Mouse (Mus musculus) CH12.LX (cell line): ENCODE data around the gene Cfap70. TPM values are rescaled to one million over a fixed set of nuclear protein-coding genes. Genes with fewer than 3 reads are reported as not detected.

Experiments
- DNase-seq: peaks from one replicate; pipeline ENCODE4 v3.0.0-alpha.2; 2013; ENCODE audit errors: extremely low read depth
- H3K27ac ChIP-seq: 2 replicates; pipeline ENCODE4 v1.5.1; 2012; ENCODE audit warnings: low read depth, mild to moderate bottlenecking, control low read depth, moderate library complexity; ENCODE audit not compliant: insufficient read depth
- H3K27me3 ChIP-seq: replicated peaks from 2 replicates; pipeline ENCODE3; 2012; ENCODE audit warnings: inconsistent platforms
- H3K36me3 ChIP-seq, 2 experiments: replicated peaks in 1 of 2; 2 replicates each; pipeline versions ENCODE3 to v1.6.1; 2012; ENCODE audit warnings: inconsistent platforms in 1 of 2, low read length in 1 of 2, mild to moderate bottlenecking in 1 of 2, mixed read lengths in 1 of 2, moderate library complexity in 1 of 2; ENCODE audit not compliant: control insufficient read depth in 1 of 2, insufficient read depth in 1 of 2
- H3K4me1 ChIP-seq, 2 experiments: 2 replicates each; pipeline ENCODE4 v1.6.1; 2012; ENCODE audit warnings: inconsistent platforms in 1 of 2, moderate library complexity in 1 of 2; ENCODE audit not compliant: insufficient read depth in 2 of 2, control insufficient read depth in 1 of 2
- H3K4me2 ChIP-seq: 2 replicates; pipeline ENCODE4 v1.6.1; 2012; ENCODE audit warnings: low read depth, mild to moderate bottlenecking, control low read depth; ENCODE audit not compliant: poor library complexity, insufficient read depth, severe bottlenecking
- H3K4me3 ChIP-seq, 3 experiments: fragments of 150-350 bp in 1 of 3; sonication (generic) in 1 of 3; replicated peaks in 1 of 3; 2 replicates each; pipeline versions ENCODE3 to v1.5.1; 2011 to 2012; ENCODE audit warnings: low read depth in 2 of 3, low read length in 2 of 3, mild to moderate bottlenecking in 2 of 3, moderate library complexity in 2 of 3, control low read depth in 1 of 3, improper control_type of control experiment in 1 of 3, inconsistent platforms in 1 of 3, mixed read lengths in 1 of 3; ENCODE audit not compliant: poor library complexity in 1 of 3
- H3K79me2 ChIP-seq: replicated peaks from 2 replicates; pipeline ENCODE4 v1.6.1; 2012; ENCODE audit warnings: mild to moderate bottlenecking, moderate library complexity; ENCODE audit not compliant: control insufficient read depth, poor library complexity, insufficient read depth, severe bottlenecking; ENCODE audit errors: extremely low read depth
- H3K9ac ChIP-seq: 2 replicates; pipeline ENCODE4 v1.6.1; 2012; ENCODE audit warnings: low read depth, mild to moderate bottlenecking, control low read depth, moderate library complexity; ENCODE audit not compliant: insufficient read depth
- H3K9me3 ChIP-seq: replicated peaks from 2 replicates; pipeline ENCODE3; 2012; ENCODE audit warnings: low read length, inconsistent platforms, mixed read lengths
- BHLHE40 ChIP-seq: IDR thresholded peaks from 2 replicates; pipeline ENCODE4 v1.6.1; 2011; ENCODE audit warnings: mild to moderate bottlenecking, low read depth, low read length, improper control_type of control experiment
- CHD2 ChIP-seq: IDR thresholded peaks from 2 replicates; pipeline ENCODE4 v1.6.1; 2011; ENCODE audit warnings: low read length, improper control_type of control experiment
- CTCF ChIP-seq, 2 experiments: IDR thresholded peaks in 1 of 2; conservative IDR thresholded peaks in 1 of 2; 2 replicates each; pipeline ENCODE4 v1.5.1; 2011 to 2012; ENCODE audit warnings: low read depth in 2 of 2, low read length in 2 of 2, improper control_type of control experiment in 1 of 2, inconsistent platforms in 1 of 2, mild to moderate bottlenecking in 1 of 2, moderate library complexity in 1 of 2
- ELF1 ChIP-seq: IDR thresholded peaks from 2 replicates; pipeline ENCODE4 v1.6.1; 2014; ENCODE audit warnings: low read depth, mild to moderate bottlenecking, inconsistent platforms, low read length, improper control_type of control experiment
- EP300 ChIP-seq: IDR thresholded peaks from 2 replicates; pipeline ENCODE4 v1.6.1; 2011; ENCODE audit warnings: low read length, improper control_type of control experiment
- ETS1 ChIP-seq: conservative IDR thresholded peaks from 2 replicates; pipeline ENCODE4 v1.6.1; 2012; ENCODE audit warnings: low read depth, mild to moderate bottlenecking, inconsistent platforms, low read length, improper control_type of control experiment, moderate library complexity
- GABPA ChIP-seq: IDR thresholded peaks from 2 replicates; pipeline ENCODE4 v1.6.1; 2012; ENCODE audit warnings: low read depth, low read length, improper control_type of control experiment, inconsistent platforms; ENCODE audit not compliant: insufficient replicate concordance
- HCFC1 ChIP-seq: IDR thresholded peaks from 2 replicates; pipeline ENCODE4 v1.6.1; 2012; ENCODE audit warnings: low read depth, mild to moderate bottlenecking, inconsistent platforms, low read length, improper control_type of control experiment
- IRF4 ChIP-seq: IDR thresholded peaks from 2 replicates; pipeline ENCODE4 v1.6.1; 2014; ENCODE audit warnings: low read depth, mild to moderate bottlenecking, inconsistent platforms, low read length, improper control_type of control experiment
- JUND ChIP-seq: conservative IDR thresholded peaks from 2 replicates; pipeline ENCODE4 v1.6.1; 2011; ENCODE audit warnings: low read depth, low read length, improper control_type of control experiment
- KAT2A ChIP-seq: IDR thresholded peaks from 2 replicates; pipeline ENCODE4 v1.6.1; 2012; ENCODE audit warnings: low read length, improper control_type of control experiment, inconsistent platforms; ENCODE audit not compliant: insufficient replicate concordance
- MAX ChIP-seq: IDR thresholded peaks from 2 replicates; pipeline ENCODE4 v1.6.1; 2011; ENCODE audit warnings: low read length, improper control_type of control experiment
- MAZ ChIP-seq: IDR thresholded peaks from 2 replicates; pipeline ENCODE4 v1.6.1; 2012; ENCODE audit warnings: low read depth, mild to moderate bottlenecking, inconsistent platforms, low read length, improper control_type of control experiment, moderate library complexity
- MEF2A ChIP-seq: IDR thresholded peaks from 2 replicates; pipeline ENCODE4 v1.6.1; 2014; ENCODE audit warnings: low read depth, mild to moderate bottlenecking, inconsistent platforms, low read length, improper control_type of control experiment, borderline replicate concordance
- MXI1 ChIP-seq: IDR thresholded peaks from 2 replicates; pipeline ENCODE4 v1.6.1; 2011; ENCODE audit warnings: mild to moderate bottlenecking, low read depth, low read length, improper control_type of control experiment
- MYC ChIP-seq: IDR thresholded peaks from 2 replicates; pipeline ENCODE4 v1.6.1; 2011; ENCODE audit warnings: low read depth, mild to moderate bottlenecking, improper control_type of control experiment, low read length
- NELFE ChIP-seq: IDR thresholded peaks from 2 replicates; pipeline ENCODE4 v1.6.1; 2011; ENCODE audit warnings: low read depth, low read length, improper control_type of control experiment
- PAX5 ChIP-seq: IDR thresholded peaks from 2 replicates; pipeline ENCODE4 v1.6.1; 2012; ENCODE audit warnings: low read length, inconsistent platforms, mixed read lengths
- POLR2A ChIP-seq: IDR thresholded peaks from 2 replicates; pipeline ENCODE4 v1.6.1; 2011; ENCODE audit warnings: low read depth, mild to moderate bottlenecking, improper control_type of control experiment, low read length
- POLR2AphosphoS2 ChIP-seq: IDR thresholded peaks from 2 replicates; pipeline ENCODE4 v1.6.1; 2011; ENCODE audit warnings: low read depth, low read length, improper control_type of control experiment
- RAD21 ChIP-seq: IDR thresholded peaks from 2 replicates; pipeline ENCODE4 v1.6.1; 2011; ENCODE audit warnings: low read depth, mild to moderate bottlenecking, low read length, improper control_type of control experiment, moderate library complexity
- RCOR1 ChIP-seq: conservative IDR thresholded peaks from 2 replicates; pipeline ENCODE4 v1.6.1; 2012; ENCODE audit warnings: low read depth, mild to moderate bottlenecking, inconsistent platforms, low read length, improper control_type of control experiment
- SIN3A ChIP-seq: IDR thresholded peaks from 2 replicates; pipeline ENCODE4 v1.6.1; 2012; ENCODE audit warnings: low read length, improper control_type of control experiment, inconsistent platforms
- SMC3 ChIP-seq: IDR thresholded peaks from 2 replicates; pipeline ENCODE4 v1.6.1; 2011; ENCODE audit warnings: low read depth, low read length, improper control_type of control experiment
- TBP ChIP-seq: conservative IDR thresholded peaks from 2 replicates; pipeline ENCODE4 v1.6.1; 2011; ENCODE audit warnings: low read depth, low read length, improper control_type of control experiment
- TCF12 ChIP-seq: IDR thresholded peaks from 2 replicates; pipeline ENCODE4 v1.6.1; 2014; ENCODE audit warnings: low read depth, mild to moderate bottlenecking, inconsistent platforms, low read length, improper control_type of control experiment
- ZC3H11A ChIP-seq: IDR thresholded peaks from 2 replicates; pipeline ENCODE4 v1.6.1; 2012; ENCODE audit warnings: low read depth, mild to moderate bottlenecking, inconsistent platforms, low read length, improper control_type of control experiment
- ZKSCAN1 ChIP-seq: IDR thresholded peaks from 2 replicates; pipeline ENCODE4 v1.6.1; 2012; ENCODE audit warnings: low read depth, inconsistent platforms, low read length, improper control_type of control experiment, borderline replicate concordance
- ZNF384 ChIP-seq: IDR thresholded peaks from 2 replicates; pipeline ENCODE4 v1.6.1; 2012; ENCODE audit warnings: low read depth, low read length, improper control_type of control experiment, inconsistent platforms
- dilution Hi-C: fragments of 300-500 bp; cut with MboI; formaldehyde crosslinking; loops from 2 replicates; pipeline ENCODE4 v1.14.3; 2020; ENCODE audit warnings: low sequenced_read_pairs; ENCODE audit not compliant: extremely low pct_unique_long_range_greater_than_20kb, extremely low pct_ligation_motif_present
- in situ Hi-C: fragments of 300-500 bp; cut with MboI; formaldehyde crosslinking; loops from 3 replicates; pipeline ENCODE4 v1.14.3; 2019; ENCODE audit warnings: low sequenced_read_pairs, low pct_ligation_motif_present, low pct_unique_long_range_greater_than_20kb, mixed read lengths
- polyA plus RNA-seq: library from polyadenylated mRNA; unstranded; fragments of >175 nt; gene quantifications from 2 replicates; pipeline ENCODE4 v1.2.1, GENCODE M21; 2012; ENCODE audit warnings: low read depth; ENCODE audit not compliant: insufficient read length
- total RNA-seq, 2 experiments: library from RNA; depleted of rRNA; stranded (reverse); fragments of 300-350 nt in 1 of 2; fragments of >200 nt in 1 of 2; gene quantifications; 2 replicates each; pipeline ENCODE4 v1.2.3; 2012 to 2014

The Cfap70 gene
- total and polyA plus RNA-seq, 3 experiments, result 0.04 to 0.36 TPM; not detected in 1

- no peak overlapping the region for H3K9ac ChIP-seq
- no peak overlapping the region for H3K27ac ChIP-seq
- no peaks in the 10 kb centered on the region for H3K27me3 ChIP-seq
- TF ChIP-seq MXI1 (no peak), ELF1 (no peak), CHD2 (no peak), ZNF384 (no peak), TBP (no peak), BHLHE40 (no peak), RAD21 (no peak), JUND (no peak), ZC3H11A (no peak), POLR2AphosphoS2 (no peak), KAT2A (no peak), MAX (no peak), NELFE (no peak), CTCF (conservative IDR thresholded peaks at IDR 0.05 in 1 of 2, IDR thresholded peaks at IDR 0.05 in 1 of 2; ENCODE audit: low read depth in 2 of 2, low read length in 2 of 2) (no peak)
- no peak overlapping the region for H3K4me2 ChIP-seq
- H3K79me2 ChIP-seq, result peaks cover 7% of the 10 kb centered on the region
- no peak for DNase-seq
- no peak overlapping the region for H3K4me3 ChIP-seq
- peaks cover 0 to 9% of the 10 kb centered on the region in 2 experiments; a peak in 2 of 4 replicates for H3K4me1 ChIP-seq
- no peaks in the 10 kb centered on the region for H3K36me3 ChIP-seq
- dilution Hi-C loops (no loop called here), in situ Hi-C loops (loop anchor here (5.0 to 10.0 kb wide), 2 partner anchors 35 to 278 kb away; partner anchors contain the start of gene Sec24c)
- H3K9me3 ChIP-seq, result no peaks in the 10 kb centered on the region
Observed at GRCm38 (mm10) chr14:20397220-20397619, 54.8 kb downstream of the Cfap70 start.

GRCm38 (mm10) chr14:20393205-20393913, 58.7 kb downstream of the Cfap70 start, which contains the start of gene Mrps16:
Gene Mrps16, minus strand, starts transcription at chr14:20393634.
- H3K79me2 ChIP-seq, result peaks cover 16% of the 10 kb centered on the region
- H3K27ac ChIP-seq, result peak within 1 kb of the TSS; percentile 61
- H3K9me3 ChIP-seq, result no peaks in the 10 kb centered on the region
- peak within 1 kb of the TSS; percentile 81 to 93 (median 92) for H3K4me3 ChIP-seq
- H3K4me2 ChIP-seq, result peak within 1 kb of the TSS; percentile 90
- H3K9ac ChIP-seq, result peak within 1 kb of the TSS; percentile 85
- peaks cover 3 to 31% of the 10 kb centered on the region in 2 experiments; a peak in 2 of 4 replicates for H3K4me1 ChIP-seq
- DNase-seq, result peak; percentile 97
- dilution Hi-C loops (no loop called here), in situ Hi-C loops (loop anchor here (10.0 kb wide), 1 partner anchor 281 kb away; the partner anchor contains the start of gene Sec24c)
- H3K27me3 ChIP-seq, result no peaks in the 10 kb centered on the region
- H3K36me3 ChIP-seq, result peaks cover 17 to 27% of the 10 kb centered on the region in 2 experiments
- TF ChIP-seq ZKSCAN1, result no peak
- TF ChIP-seq RCOR1, result no peak
- TF ChIP-seq MEF2A, result no peak
- TF ChIP-seq RAD21, result no peak
- peak; percentile 94 for TF ChIP-seq NELFE
- TF ChIP-seq MXI1, result peak; percentile 96
- no peak for TF ChIP-seq KAT2A
- TF ChIP-seq EP300, result 0 out of 2 replicates have a peak, but pooled peaks have one; percentile 24
- TF ChIP-seq TBP, result peak; percentile 65; the same call in 1 of the 2 replicates
- peak; percentile 63; the same call in 1 of the 2 replicates for TF ChIP-seq IRF4
- peak; percentile 84 for TF ChIP-seq HCFC1
- peak; percentile 71 for TF ChIP-seq MYC
- peak; percentile 93 for TF ChIP-seq POLR2A
- TF ChIP-seq SIN3A, result peak; percentile 92
- no peak for TF ChIP-seq ZNF384
- TF ChIP-seq CTCF (conservative IDR thresholded peaks at IDR 0.05 in 1 of 2, IDR thresholded peaks at IDR 0.05 in 1 of 2; ENCODE audit: low read depth in 2 of 2, low read length in 2 of 2), result peak in 1 of 2 experiments; percentile 84; a peak in 3 of 4 replicates
- peak; percentile 63; the same call in 1 of the 2 replicates for TF ChIP-seq BHLHE40
- 0 out of 2 replicates have a peak, but pooled peaks have one; percentile 3 for TF ChIP-seq MAZ
- peak; percentile 76 for TF ChIP-seq TCF12
- no peak for TF ChIP-seq GABPA
- TF ChIP-seq ETS1, result peak; percentile 23; the same call in 1 of the 2 replicates
- TF ChIP-seq SMC3, result peak; percentile 34
- TF ChIP-seq PAX5, result no peak
- TF ChIP-seq ZC3H11A, result no peak
